Mouse (Mus musculus) gonadal fat pad, adult 2 months (tissue): Measurements from ENCODE around the gene Anapc2. TPM values are rescaled to one million over a fixed set of nuclear protein-coding genes. Genes with fewer than 3 reads are reported as not detected.

Experiments
- polyA plus RNA-seq: library from polyadenylated mRNA; depleted of rRNA; stranded (reverse); fragments of >200 nt; gene quantifications from 2 replicates; pipeline ENCODE4 v1.2.3, GENCODE M21; 2012; rRNA removed

The Anapc2 gene
- polyA plus RNA-seq, 1 experiment = 122 TPM

Other genes with a start within 250 kb of the Anapc2 start
- 272 and 279 TPM in 2 replicates for gene Nsmf, start 218.1 kb upstream of the Anapc2 start, polyA plus RNA-seq
- 1.8 and 2.3 TPM in 2 replicates for gene Entpd8, start 192.2 kb upstream of the Anapc2 start, polyA plus RNA-seq
- 0.30 and 0.34 TPM in 2 replicates for gene Noxa1, start 177.3 kb upstream of the Anapc2 start, polyA plus RNA-seq
- 16.6 and 20.4 TPM in 2 replicates for gene Nrarp, start 91.7 kb upstream of the Anapc2 start, polyA plus RNA-seq
- gene Tor4a, start 75.6 kb upstream of the Anapc2 start, polyA plus RNA-seq = 41.2 and 42.5 TPM in 2 replicates
- 57.5 and 77.6 TPM in 2 replicates for gene Nelfb, start 61.0 kb upstream of the Anapc2 start, polyA plus RNA-seq
- 0.74 and 0.93 TPM in 2 replicates for gene Stpg3, start 57.8 kb upstream of the Anapc2 start, polyA plus RNA-seq
- 1.8 and 3.4 TPM in 2 replicates for gene Fam166a, start 53.7 kb upstream of the Anapc2 start, polyA plus RNA-seq
- gene Tubb4b, start 47.8 kb upstream of the Anapc2 start, polyA plus RNA-seq = 468 and 584 TPM in 2 replicates
- not detected in 2 replicates for gene Slc34a3, start 38.1 kb upstream of the Anapc2 start, polyA plus RNA-seq
- gene Rnf224, start 35.7 kb upstream of the Anapc2 start, polyA plus RNA-seq = 0.04 and 0.09 TPM in 2 replicates
- gene Rnf208, start 30.2 kb upstream of the Anapc2 start, polyA plus RNA-seq = 9.0 and 13.9 TPM in 2 replicates
- 0.19 and 0.59 TPM in 2 replicates for gene Cysrt1, start 30.0 kb upstream of the Anapc2 start, polyA plus RNA-seq
- gene AL732309.1, start 25.6 kb upstream of the Anapc2 start, polyA plus RNA-seq = 23.2 and 23.7 TPM in 2 replicates
- 63.3 and 66.2 TPM in 2 replicates for gene Tmem203, start 17.0 kb upstream of the Anapc2 start, polyA plus RNA-seq
- 11.4 and 20.5 TPM in 2 replicates for gene Tprn, start 9.9 kb upstream of the Anapc2 start, polyA plus RNA-seq
- gene Ssna1, start within 50 bp of the Anapc2 start, polyA plus RNA-seq = 44.6 and 56.3 TPM in 2 replicates
- gene Tmem210, start 15.7 kb downstream of the Anapc2 start, polyA plus RNA-seq = 1.4 and 2.0 TPM in 2 replicates
- 5.1 and 7.0 TPM in 2 replicates for gene Lrrc26, start 17.4 kb downstream of the Anapc2 start, polyA plus RNA-seq
- 0.12 and 0.15 TPM in 2 replicates for gene Grin1, start 46.7 kb downstream of the Anapc2 start, polyA plus RNA-seq
- 11.2 and 25.1 TPM in 2 replicates for gene Man1b1, start 59.9 kb downstream of the Anapc2 start, polyA plus RNA-seq
- 18.1 and 28.0 TPM in 2 replicates for gene Dpp7, start 83.9 kb downstream of the Anapc2 start, polyA plus RNA-seq
- 38.0 and 38.6 TPM in 2 replicates for gene Uap1l1, start 93.2 kb downstream of the Anapc2 start, polyA plus RNA-seq
- gene Sapcd2, start 99.8 kb downstream of the Anapc2 start, polyA plus RNA-seq = 3.0 and 4.3 TPM in 2 replicates
- 64.7 and 75.2 TPM in 2 replicates for gene Entpd2, start 123.4 kb downstream of the Anapc2 start, polyA plus RNA-seq
- gene Npdc1, start 126.9 kb downstream of the Anapc2 start, polyA plus RNA-seq = 140 and 154 TPM in 2 replicates
- gene Fut7, start 150.8 kb downstream of the Anapc2 start, polyA plus RNA-seq = 0.47 and 0.57 TPM in 2 replicates
- gene Abca2, start 156.2 kb downstream of the Anapc2 start, polyA plus RNA-seq = 187 and 437 TPM in 2 replicates
- 103 and 188 TPM in 2 replicates for gene Clic3, start 184.4 kb downstream of the Anapc2 start, polyA plus RNA-seq
- gene Paxx, start 188.6 kb downstream of the Anapc2 start, polyA plus RNA-seq = 124 and 139 TPM in 2 replicates
- 1,300 and 1,863 TPM in 2 replicates for gene Ptgds, start 197.6 kb downstream of the Anapc2 start, polyA plus RNA-seq
- gene Lcn12, start 221.4 kb downstream of the Anapc2 start, polyA plus RNA-seq = 234 and 311 TPM in 2 replicates
- gene Fbxw5, start 228.3 kb downstream of the Anapc2 start, polyA plus RNA-seq = 19.2 and 54.8 TPM in 2 replicates
- gene C8g, start 229.2 kb downstream of the Anapc2 start, polyA plus RNA-seq = 15.1 and 15.8 TPM in 2 replicates